Mouse (Mus musculus) lung, embryonic 14.5 days (tissue): ENCODE data around the gene Gm7029. TPM values are rescaled to one million over a fixed set of nuclear protein-coding genes. Genes with fewer than 3 reads are reported as not detected.
A peak's percentile ranks its signal among the peaks of the same experiment; 100 is the strongest.

Source experiments
- ATAC-seq: fragments of 200-750 bp; cut with Nextera tagmentation; 2 replicates; pipeline ENCODE4 v1.8.0; 2017; ENCODE audit warnings: mild to moderate bottlenecking, moderate TSS enrichment, moderate library complexity; ENCODE audit not compliant: insufficient read depth
- DNase-seq: peaks from one replicate; pipeline ENCODE4 v3.0.0-alpha.2; 2015
- H3K27ac ChIP-seq: fragments of 300-500 bp; sonication (generic); 2 replicates; pipeline ENCODE4 v1.5.1; 2014; ENCODE audit warnings: low read depth, mild to moderate bottlenecking, moderate library complexity
- H3K27me3 ChIP-seq: fragments of 300-500 bp; sonication (generic); 2 replicates; pipeline ENCODE4 v1.6.1; 2014; ENCODE audit warnings: low read length, control low read depth; ENCODE audit not compliant: insufficient read depth
- H3K36me3 ChIP-seq: fragments of 300-500 bp; sonication (generic); 2 replicates; pipeline ENCODE4 v1.6.1; 2014; ENCODE audit warnings: control low read depth; ENCODE audit not compliant: insufficient read depth
- H3K4me1 ChIP-seq: fragments of 300-500 bp; sonication (generic); 2 replicates; pipeline ENCODE4 v1.6.1; 2014; ENCODE audit warnings: antibody characterized with exemption, control low read depth; ENCODE audit not compliant: insufficient read depth
- H3K4me2 ChIP-seq: fragments of 300-500 bp; sonication (generic); 2 replicates; pipeline ENCODE4 v1.6.1; 2014; ENCODE audit warnings: mild to moderate bottlenecking
- H3K4me3 ChIP-seq: fragments of 300-500 bp; sonication (generic); 2 replicates; pipeline ENCODE4 v1.5.1; 2014; ENCODE audit warnings: low read depth, low read length
- H3K9ac ChIP-seq: fragments of 300-500 bp; sonication (generic); 2 replicates; pipeline ENCODE4 v1.6.1; 2014
- H3K9me3 ChIP-seq: fragments of 300-500 bp; sonication (generic); 2 replicates; pipeline ENCODE4 v1.6.1; 2016; ENCODE audit warnings: low read depth, low read length, control low read depth
- CTCF ChIP-seq: IDR thresholded peaks from 2 replicates; pipeline ENCODE4 v1.5.1; 2016; ENCODE audit warnings: antibody characterized with exemption, low read depth
- WGBS: fragments of 180-500 bp; shearing (Covaris S2); extraction: QIAGEN DNeasy Blood & Tissue Kit; methylation state at CpG from one replicate; pipeline ENCODE4 v1.1.7; 2014; 5-methylcytosine and 5-hydroxymethylcytosine counted together
- polyA plus RNA-seq: library from polyadenylated mRNA; unstranded; fragments of >200 nt; fragmentation: Nextera tagmentation; extraction: Ambion mirVana; gene quantifications from 2 replicates; pipeline ENCODE4 v1.2.1, GENCODE M21; 2014

Gene Gm7029
- polyA plus RNA-seq, 1 experiment from 2014 or later: not detected

- no peak overlapping the region for H3K27ac ChIP-seq
- H3K4me2 ChIP-seq: peak overlapping the region; percentile 72
- peak overlapping the region; percentile 4; the same call in 1 of the 2 replicates for H3K9ac ChIP-seq
- peaks cover 5% of the 10 kb centered on the region for H3K4me1 ChIP-seq
- WGBS: 68% methylated on average over 13 of the region's 13 CpGs
- no peaks in the 10 kb centered on the region for H3K27me3 ChIP-seq
- no peaks in the 10 kb centered on the region for H3K9me3 ChIP-seq
- no peak; the same call in 1 of the 2 replicates for TF ChIP-seq CTCF
- H3K36me3 ChIP-seq: peaks cover 61% of the 10 kb centered on the region
- H3K4me3 ChIP-seq: peak overlapping the region; percentile 56; the same call in 1 of the 2 replicates
- ATAC-seq (no peak), DNase-seq (no peak)
Observed at GRCm38 (mm10) chr17:33914969-33915391, 41.3 kb downstream of the Gm7029 start.

DNA sequence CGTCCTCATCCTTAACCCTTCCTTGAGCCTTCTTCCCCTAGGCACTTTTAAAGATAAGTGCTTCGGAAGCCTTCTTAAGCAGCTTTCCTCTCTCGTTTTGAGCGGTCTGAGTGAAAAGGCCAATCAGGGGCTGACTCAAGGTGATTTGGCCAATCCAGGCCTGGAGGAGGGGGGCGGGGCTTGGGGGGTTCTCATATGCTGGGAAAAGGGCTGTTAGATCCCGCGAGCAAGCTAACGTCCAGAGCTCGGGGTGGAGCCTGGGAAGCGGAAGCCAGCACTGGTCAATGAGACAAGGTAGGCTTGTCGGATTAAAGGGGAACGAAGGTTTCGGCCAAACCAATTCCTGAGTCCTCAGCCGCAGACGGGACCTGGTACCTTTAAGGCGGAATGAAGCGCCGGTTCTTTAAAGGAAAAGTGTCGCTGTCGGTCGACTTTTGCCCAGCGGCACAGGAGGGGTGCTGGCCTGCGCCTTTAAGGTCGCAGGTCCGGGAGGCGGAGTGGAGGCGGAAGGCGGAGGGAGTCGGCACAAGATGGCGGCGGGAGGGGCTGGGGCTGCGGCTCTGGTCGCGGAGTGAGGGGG, 42.1 kb downstream of the Gm7029 start, which contains the start of the genes Tapbp and Zbtb22:
TSS of gene Tapbp (plus strand) at position 229 of the 580 bp plus-strand sequence.
TSS of gene Zbtb22 (plus strand) at position 234 of the 580 bp plus-strand sequence.
- Histone ChIP-seq H3K4me1 (peaks cover 5% of the 10 kb centered on the region), H3K27me3 (no peaks in the 10 kb centered on the region), H3K9me3 (no peaks in the 10 kb centered on the region), H3K36me3 (peaks cover 59% of the 10 kb centered on the region), H3K9ac (peak within 1 kb of the TSS; percentile 62), H3K27ac (peak within 1 kb of the TSS; percentile 85), H3K4me3 (peak within 1 kb of the TSS; percentile 56), H3K4me2 (peak within 1 kb of the TSS; percentile 72)
- ATAC-seq (peak; percentile 91), DNase-seq (peak; percentile 98)
- under 1% methylated on average over 34 of the region's 34 CpGs for WGBS
- TF ChIP-seq CTCF: no peak

DNA sequence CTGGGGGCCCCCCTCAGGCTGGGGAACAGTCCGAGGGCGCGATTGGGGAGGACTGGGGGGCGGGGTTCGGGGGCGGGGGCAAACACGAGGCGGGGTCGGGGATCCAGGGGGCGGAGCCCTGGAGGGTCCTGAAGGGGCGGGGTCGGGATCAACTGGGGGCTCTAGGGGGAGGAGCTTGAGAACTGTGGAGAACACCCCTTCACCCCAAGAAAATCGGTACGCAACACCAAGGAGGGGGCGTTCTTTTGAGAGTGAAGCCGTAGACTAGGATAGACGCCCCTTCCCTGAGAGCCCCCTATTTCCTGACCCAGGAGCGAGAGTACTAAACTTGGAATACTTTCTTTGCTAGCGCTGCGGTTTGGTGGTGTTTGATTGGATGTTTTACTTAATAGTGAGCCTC, 42.7 kb downstream of the Gm7029 start:
- Histone ChIP-seq H3K4me1 (peaks cover 5% of the 10 kb centered on the region), H3K27ac (peak overlapping the region; percentile 85), H3K9me3 (no peaks in the 10 kb centered on the region), H3K4me3 (peak overlapping the region; percentile 56), H3K9ac (peak overlapping the region; percentile 62), H3K4me2 (peak overlapping the region; percentile 72), H3K36me3 (peaks cover 54% of the 10 kb centered on the region), H3K27me3 (no peaks in the 10 kb centered on the region)
- peak; percentile 73 for DNase-seq
- whole genome bisulfite sequencing: 2% methylated on average over 20 of the region's 20 CpGs
- ATAC-seq: peak; percentile 14
- TF ChIP-seq CTCF: no peak

GRCm38 (mm10) chr17:33916847-33917655, 43.4 kb downstream of the Gm7029 start:
- Histone ChIP-seq H3K36me3 (peaks cover 46% of the 10 kb centered on the region), H3K4me2 (peak overlapping the region; percentile 72), H3K4me3 (peak overlapping the region; percentile 56), H3K27ac (no peak overlapping the region), H3K4me1 (peaks cover 5% of the 10 kb centered on the region; the same call in 1 of the 2 replicates), H3K9ac (peak overlapping the region; percentile 62), H3K27me3 (no peaks in the 10 kb centered on the region), H3K9me3 (no peaks in the 10 kb centered on the region)
- DNase-seq (no peak), ATAC-seq (no peak)
- no peak for TF ChIP-seq CTCF
- WGBS: 73% methylated on average over 31 of the region's 31 CpGs

DNA sequence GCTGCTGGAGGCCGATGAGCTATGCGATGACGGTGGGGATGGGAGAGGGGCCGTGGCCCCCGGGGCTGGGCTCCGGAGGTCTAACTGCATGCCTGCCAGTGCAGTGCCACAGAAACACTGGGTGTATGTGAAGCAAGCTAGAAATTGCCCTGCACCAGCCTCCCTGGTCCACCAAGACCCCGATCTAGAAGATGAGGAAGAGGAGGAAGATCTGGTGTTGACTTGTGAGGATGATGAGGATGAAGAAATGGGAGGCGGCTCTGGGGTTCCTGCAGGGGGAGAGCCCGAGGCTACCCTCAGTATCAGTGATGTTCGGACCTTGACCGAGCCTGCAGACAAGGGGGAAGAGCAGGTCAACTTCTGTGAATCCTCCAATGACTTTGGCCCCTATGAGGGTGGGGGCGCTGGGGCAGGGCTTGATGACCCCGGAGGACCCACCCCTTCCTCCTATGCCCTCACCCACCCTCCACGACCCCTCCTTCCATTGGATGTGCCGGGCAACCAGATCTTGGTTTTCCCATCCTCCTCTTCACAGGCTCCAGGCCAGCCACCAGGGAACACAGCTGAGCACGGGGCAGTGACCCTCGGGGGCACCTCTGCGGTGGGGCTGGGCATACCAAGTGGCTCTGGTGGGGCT, 44.1 kb downstream of the Gm7029 start:
- Histone ChIP-seq H3K9ac (no peak overlapping the region), H3K9me3 (no peaks in the 10 kb centered on the region), H3K4me2 (no peak overlapping the region; the same call in 1 of the 2 replicates), H3K27ac (no peak overlapping the region), H3K36me3 (peaks cover 40% of the 10 kb centered on the region), H3K27me3 (no peaks in the 10 kb centered on the region), H3K4me1 (peaks cover 5% of the 10 kb centered on the region; the same call in 1 of the 2 replicates), H3K4me3 (0 out of 2 replicates have a peak overlapping the region, but pooled peaks have one; percentile 56)
- DNase-seq (no peak), ATAC-seq (no peak)
- no peak for TF ChIP-seq CTCF
- WGBS: 83% methylated on average over 18 of the region's 18 CpGs

DNA sequence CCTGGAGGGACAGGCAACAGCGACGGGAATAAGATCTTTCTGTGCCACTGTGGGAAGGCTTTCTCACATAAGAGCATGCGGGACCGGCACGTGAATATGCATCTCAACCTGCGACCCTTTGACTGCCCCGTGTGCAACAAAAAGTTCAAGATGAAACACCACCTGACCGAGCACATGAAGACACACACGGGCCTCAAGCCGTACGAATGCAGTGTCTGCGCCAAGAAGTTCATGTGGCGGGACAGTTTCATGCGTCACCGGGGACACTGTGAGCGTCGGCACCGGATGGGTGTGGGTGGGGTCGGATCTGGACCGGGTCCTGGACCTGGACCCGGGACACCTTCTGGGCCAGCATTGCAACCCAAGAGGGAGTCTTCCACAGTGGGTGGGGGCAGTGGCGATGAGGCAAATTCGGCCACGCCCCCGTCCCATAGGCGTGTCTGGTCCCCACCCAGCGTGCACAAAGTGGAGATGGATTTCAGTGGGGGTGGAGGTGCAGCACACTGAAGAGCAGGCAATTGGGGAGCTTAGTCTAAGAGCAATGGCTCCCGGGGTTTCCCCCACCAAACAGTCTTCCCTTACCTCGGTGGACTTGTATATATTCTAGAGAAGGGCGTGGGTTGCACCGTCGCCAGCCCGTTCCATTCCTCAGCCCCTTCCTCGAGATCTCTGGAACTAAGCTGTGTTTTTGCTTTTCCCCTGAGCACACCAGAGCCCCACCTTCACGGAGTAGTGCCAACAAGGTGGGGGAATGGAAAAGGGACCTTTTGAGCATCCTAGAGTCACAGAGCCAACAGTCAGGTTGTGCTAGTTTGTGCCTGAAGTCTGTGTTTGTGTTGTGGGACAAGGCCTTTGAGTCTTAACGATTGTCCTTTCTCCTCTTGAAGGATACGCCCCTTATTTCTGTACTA, 44.9 kb downstream of the Gm7029 start:
- Histone ChIP-seq H3K4me1 (peaks cover 5% of the 10 kb centered on the region; the same call in 1 of the 2 replicates), H3K9ac (peak overlapping the region; percentile 71; the same call in 1 of the 2 replicates), H3K27ac (peak overlapping the region; percentile 84), H3K36me3 (peaks cover 33% of the 10 kb centered on the region), H3K4me2 (peak overlapping the region; percentile 100), H3K9me3 (no peaks in the 10 kb centered on the region), H3K4me3 (peak overlapping the region; percentile 68), H3K27me3 (no peaks in the 10 kb centered on the region)
- ATAC-seq (no peak), DNase-seq (no peak)
- no peak for TF ChIP-seq CTCF
- 49% methylated on average over 37 of the region's 37 CpGs for WGBS
